Mouse (Mus musculus): ENCODE data around the gene Hils1. TPM values are rescaled to one million over a fixed set of nuclear protein-coding genes. Genes with fewer than 3 reads are reported as not detected.
A peak's percentile ranks its signal among the peaks of the same experiment; 100 is the strongest.

Gene Hils1
- polyA plus RNA-seq, 1 experiment from 2014 or later, result not detected

DNA sequence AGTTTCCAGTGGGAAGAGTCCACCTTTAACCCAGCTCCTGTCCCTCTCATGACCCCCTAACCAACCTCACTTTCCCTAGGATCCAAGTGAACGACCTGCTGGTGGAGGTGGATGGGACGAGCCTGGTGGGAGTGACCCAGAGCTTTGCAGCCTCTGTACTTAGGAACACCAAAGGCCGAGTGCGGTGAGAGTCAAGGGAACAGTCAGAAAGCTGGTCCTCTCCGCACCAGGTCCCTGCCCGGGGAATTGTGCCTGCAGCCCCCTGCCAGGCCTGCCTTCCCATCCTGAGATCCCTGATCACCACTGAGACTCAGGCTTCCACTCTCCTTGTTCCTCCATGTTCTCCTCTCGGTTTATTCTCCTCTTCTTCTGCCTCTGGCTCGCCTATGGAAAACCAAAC is 32.7 kb downstream of the Hils1 start:
- peaks cover 19% of the 10 kb centered on the region for H3K4me1 ChIP-seq (ENCODE audit: control insufficient read depth, insufficient read depth, low read length)
- peak overlapping the region; percentile 78; the same call in 1 of the 2 replicates for H3K27ac ChIP-seq (replicated peaks; ENCODE audit: low read depth, low read length)
- ATAC-seq (ENCODE audit: low FRiP score, low TSS enrichment) (no peak), DNase-seq (no peak)
- H3K9me3 ChIP-seq (ENCODE audit: control insufficient read depth, low read length), result no peaks in the 10 kb centered on the region
- no peak overlapping the region for H3K4me3 ChIP-seq (replicated peaks; ENCODE audit: low read depth, low read length)
- no peak overlapping the region for H3K9ac ChIP-seq (replicated peaks; ENCODE audit: low read length)
- H3K36me3 ChIP-seq (ENCODE audit: control insufficient read depth, insufficient read depth, low read length), result peaks cover 88% of the 10 kb centered on the region
- H3K27me3 ChIP-seq (ENCODE audit: control insufficient read depth, insufficient read depth, low read length), result no peaks in the 10 kb centered on the region
- WGBS, result 80% methylated on average over 8 of the region's 8 CpGs
- no peak overlapping the region for H3K4me2 ChIP-seq (ENCODE audit: low read length)

DNA sequence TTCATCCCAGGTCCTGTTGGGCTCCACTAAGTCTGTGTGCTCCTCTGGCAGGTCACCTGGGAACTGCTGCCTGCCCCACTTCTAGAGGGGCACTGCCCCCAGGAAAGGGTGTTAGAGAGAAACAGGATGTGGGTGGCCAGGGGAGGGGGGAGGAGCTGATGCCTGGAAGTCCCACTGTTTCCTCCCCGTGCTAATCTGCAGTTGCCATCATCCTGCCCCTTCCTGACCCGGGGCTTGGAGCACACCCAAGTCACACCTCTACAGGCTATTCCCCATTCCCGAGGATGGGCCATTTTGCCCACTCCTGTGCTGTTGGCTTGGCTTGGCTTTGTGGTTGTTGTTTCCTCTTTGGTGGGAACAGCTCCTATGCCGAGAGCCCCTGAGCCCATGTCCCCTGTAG is 33.2 kb downstream of the Hils1 start:
- Histone ChIP-seq H3K4me1 (ENCODE audit: control insufficient read depth, insufficient read depth, low read length) (peaks cover 14% of the 10 kb centered on the region), H3K9me3 (ENCODE audit: control insufficient read depth, low read length) (no peaks in the 10 kb centered on the region), H3K9ac (replicated peaks; ENCODE audit: low read length) (no peak overlapping the region), H3K4me2 (ENCODE audit: low read length) (peak overlapping the region; percentile 21), H3K27ac (replicated peaks; ENCODE audit: low read depth, low read length) (peak overlapping the region; percentile 78), H3K4me3 (replicated peaks; ENCODE audit: low read depth, low read length) (no peak overlapping the region), H3K36me3 (ENCODE audit: control insufficient read depth, insufficient read depth, low read length) (peaks cover 92% of the 10 kb centered on the region), H3K27me3 (ENCODE audit: control insufficient read depth, insufficient read depth, low read length) (no peaks in the 10 kb centered on the region)
- no peak for ATAC-seq (ENCODE audit: low FRiP score, low TSS enrichment)
- no peak for DNase-seq
- WGBS, result 54% methylated on average over 4 of the region's 4 CpGs

DNA sequence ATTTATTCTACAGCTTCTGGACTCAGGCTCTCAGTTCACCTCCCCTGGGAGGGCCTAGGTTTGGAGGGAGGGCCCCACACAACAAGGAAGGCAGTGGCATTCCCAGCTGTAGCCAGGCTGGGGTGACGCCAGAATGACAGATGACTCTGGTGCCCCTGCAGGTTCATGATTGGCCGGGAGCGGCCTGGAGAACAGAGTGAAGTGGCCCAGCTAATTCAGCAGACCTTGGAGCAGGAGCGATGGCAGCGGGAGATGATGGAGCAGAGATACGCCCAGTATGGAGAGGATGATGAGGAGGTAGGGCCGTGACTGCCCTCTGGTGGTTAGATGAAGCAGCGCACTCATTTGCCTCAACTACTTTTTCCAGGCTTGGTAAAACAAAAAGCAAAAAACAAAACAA is 33.7 kb downstream of the Hils1 start:
- Histone ChIP-seq H3K9ac (replicated peaks; ENCODE audit: low read length) (no peak overlapping the region), H3K9me3 (ENCODE audit: control insufficient read depth, low read length) (no peaks in the 10 kb centered on the region), H3K4me1 (ENCODE audit: control insufficient read depth, insufficient read depth, low read length) (peaks cover 12% of the 10 kb centered on the region), H3K4me2 (ENCODE audit: low read length) (peak overlapping the region; percentile 21), H3K27ac (replicated peaks; ENCODE audit: low read depth, low read length) (peak overlapping the region; percentile 78), H3K4me3 (replicated peaks; ENCODE audit: low read depth, low read length) (no peak overlapping the region), H3K36me3 (ENCODE audit: control insufficient read depth, insufficient read depth, low read length) (peaks cover 96% of the 10 kb centered on the region), H3K27me3 (ENCODE audit: control insufficient read depth, insufficient read depth, low read length) (no peaks in the 10 kb centered on the region)
- DNase-seq (peak; percentile 85), ATAC-seq (ENCODE audit: low FRiP score, low TSS enrichment) (peak; percentile 62; the same call in 1 of the 2 replicates)
- WGBS, result 2% methylated on average over 8 of the region's 8 CpGs

DNA sequence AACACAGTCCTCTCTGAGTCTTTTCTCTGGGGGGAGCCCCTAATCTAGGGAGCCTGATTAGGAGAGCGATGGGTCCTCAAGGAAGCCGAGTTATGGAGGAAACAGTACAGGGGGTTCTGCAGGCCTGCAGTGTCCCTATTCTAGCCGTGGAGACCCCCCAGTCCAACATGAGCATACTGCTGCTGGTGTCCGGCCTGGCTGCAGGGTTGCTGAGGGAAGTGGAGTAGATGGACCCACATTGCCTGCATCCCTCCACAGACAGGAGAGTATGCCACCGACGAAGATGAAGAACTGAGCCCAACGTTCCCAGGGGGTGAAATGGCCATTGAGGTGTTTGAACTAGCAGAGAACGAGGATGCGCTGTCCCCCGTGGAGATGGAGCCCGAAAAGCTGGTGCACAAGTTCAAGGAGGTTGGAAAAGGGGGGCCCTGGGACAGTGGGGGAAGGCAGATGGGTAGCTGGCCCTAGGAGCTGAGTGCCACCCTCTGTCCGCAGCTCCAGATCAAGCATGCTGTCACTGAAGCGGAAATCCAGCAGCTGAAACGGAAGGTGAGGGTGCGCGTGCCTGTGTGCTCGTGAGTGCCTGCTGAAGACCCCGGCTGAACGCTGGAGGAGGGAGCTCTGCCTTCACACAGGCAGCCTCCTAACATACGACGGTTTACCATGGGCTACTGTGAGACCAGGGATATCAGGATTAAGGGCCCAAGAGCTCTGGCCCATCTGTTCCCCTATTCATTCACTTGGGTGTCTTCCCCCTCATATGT is 34.4 kb downstream of the Hils1 start:
- Histone ChIP-seq H3K27me3 (ENCODE audit: control insufficient read depth, insufficient read depth, low read length) (no peaks in the 10 kb centered on the region), H3K4me2 (ENCODE audit: low read length) (no peak overlapping the region), H3K4me1 (ENCODE audit: control insufficient read depth, insufficient read depth, low read length) (peaks cover 16% of the 10 kb centered on the region), H3K9ac (replicated peaks; ENCODE audit: low read length) (no peak overlapping the region), H3K9me3 (ENCODE audit: control insufficient read depth, low read length) (no peaks in the 10 kb centered on the region), H3K36me3 (ENCODE audit: control insufficient read depth, insufficient read depth, low read length) (peaks cover 89% of the 10 kb centered on the region), H3K27ac (replicated peaks; ENCODE audit: low read depth, low read length) (no peak overlapping the region), H3K4me3 (replicated peaks; ENCODE audit: low read depth, low read length) (no peak overlapping the region)
- ATAC-seq (ENCODE audit: low FRiP score, low TSS enrichment) (no peak), DNase-seq (no peak)
- WGBS, result 89% methylated on average over 21 of the region's 21 CpGs

DNA sequence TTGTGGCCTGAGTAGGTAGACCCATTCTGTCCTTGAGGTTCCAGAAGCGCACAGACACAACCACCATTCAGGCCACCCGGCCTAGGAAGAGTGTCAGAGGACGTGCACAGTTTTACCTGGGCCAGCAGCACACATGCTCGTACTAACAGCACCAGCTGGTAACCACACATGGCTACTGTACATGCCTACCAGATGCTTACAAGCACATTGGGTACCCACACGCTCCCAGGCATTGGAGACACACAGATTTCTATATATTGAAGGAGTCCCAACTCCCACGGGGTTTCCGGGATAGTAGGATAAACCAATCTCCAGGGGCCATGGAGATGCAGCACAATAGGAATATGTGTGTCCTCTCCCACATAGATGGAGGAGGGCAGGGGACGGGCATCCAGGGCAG is 35.3 kb downstream of the Hils1 start:
- WGBS, result 95% methylated on average over 8 of the region's 8 CpGs
- peaks cover 80% of the 10 kb centered on the region for H3K36me3 ChIP-seq (ENCODE audit: control insufficient read depth, insufficient read depth, low read length)
- no peak for DNase-seq
- no peaks in the 10 kb centered on the region for H3K9me3 ChIP-seq (ENCODE audit: control insufficient read depth, low read length)
- no peak overlapping the region for H3K9ac ChIP-seq (replicated peaks; ENCODE audit: low read length)
- no peak overlapping the region for H3K27ac ChIP-seq (replicated peaks; ENCODE audit: low read depth, low read length)
- H3K4me2 ChIP-seq (ENCODE audit: low read length), result no peak overlapping the region
- ATAC-seq (ENCODE audit: low FRiP score, low TSS enrichment), result no peak
- no peak overlapping the region for H3K4me3 ChIP-seq (replicated peaks; ENCODE audit: low read depth, low read length)
- peaks cover 20% of the 10 kb centered on the region for H3K4me1 ChIP-seq (ENCODE audit: control insufficient read depth, insufficient read depth, low read length)
- no peaks in the 10 kb centered on the region for H3K27me3 ChIP-seq (ENCODE audit: control insufficient read depth, insufficient read depth, low read length)

DNA sequence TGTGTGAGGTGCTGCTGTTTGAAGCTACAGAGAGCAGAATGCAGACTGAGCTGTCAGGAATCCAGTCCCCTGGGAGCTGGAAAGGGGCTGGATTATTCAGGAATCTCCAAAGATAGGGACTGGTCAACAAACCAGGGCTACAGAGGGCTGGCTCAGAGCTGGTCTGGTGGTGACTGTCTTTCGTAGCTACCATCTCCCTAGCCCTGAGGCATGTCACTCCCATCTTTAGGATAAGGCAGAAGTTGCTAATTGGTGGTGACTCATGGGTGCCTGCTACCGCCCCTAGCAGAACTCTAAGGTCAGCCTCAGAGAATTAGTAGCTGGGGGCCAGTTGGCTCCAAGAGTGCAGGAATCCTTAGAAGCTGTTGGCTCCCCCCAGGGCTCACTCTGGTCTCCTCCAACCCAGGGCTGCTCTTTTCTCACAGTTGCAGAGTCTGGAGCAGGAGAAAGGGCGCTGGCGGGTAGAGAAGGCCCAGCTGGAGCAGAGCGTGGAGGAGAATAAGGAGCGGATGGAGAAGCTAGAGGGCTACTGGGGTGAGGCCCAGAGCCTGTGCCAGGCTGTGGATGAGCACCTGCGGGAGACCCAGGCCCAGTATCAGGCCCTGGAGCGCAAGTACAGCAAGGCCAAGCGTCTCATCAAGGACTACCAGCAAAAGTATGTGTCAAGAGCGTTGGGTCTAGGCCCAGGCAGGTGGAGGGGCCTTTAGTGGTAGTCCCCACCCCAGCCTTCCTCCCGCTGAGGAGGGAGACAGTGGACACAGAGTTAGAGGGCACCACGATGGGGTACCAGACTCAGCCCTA is 36.9 kb downstream of the Hils1 start:
- no peak for DNase-seq
- peaks cover 64% of the 10 kb centered on the region for H3K36me3 ChIP-seq (ENCODE audit: control insufficient read depth, insufficient read depth, low read length)
- peaks cover 35% of the 10 kb centered on the region for H3K4me1 ChIP-seq (ENCODE audit: control insufficient read depth, insufficient read depth, low read length)

DNA sequence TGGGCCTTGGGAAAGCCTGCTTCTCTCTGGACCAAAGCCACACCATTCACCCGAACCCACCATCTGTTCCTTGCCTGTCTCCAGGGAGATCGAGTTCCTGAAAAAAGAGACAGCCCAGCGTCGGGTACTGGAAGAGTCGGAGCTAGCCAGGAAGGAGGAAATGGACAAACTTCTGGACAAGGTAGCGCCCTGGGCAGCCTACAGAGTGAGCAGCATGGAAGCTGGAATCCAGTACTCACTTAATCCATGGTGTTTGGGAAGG is 37.5 kb downstream of the Hils1 start:
- H3K4me1 ChIP-seq (ENCODE audit: control insufficient read depth, insufficient read depth, low read length), result peaks cover 35% of the 10 kb centered on the region
- peaks cover 59% of the 10 kb centered on the region for H3K36me3 ChIP-seq (ENCODE audit: control insufficient read depth, insufficient read depth, low read length)

More for the DNA sequence above, 36.9 kb downstream of the Hils1 start:
- Histone ChIP-seq H3K4me3 (replicated peaks; ENCODE audit: low read depth, low read length) (no peak overlapping the region), H3K27ac (replicated peaks; ENCODE audit: low read depth, low read length) (peak overlapping the region; percentile 1; the same call in 1 of the 2 replicates), H3K9ac (replicated peaks; ENCODE audit: low read length) (no peak overlapping the region), H3K9me3 (ENCODE audit: control insufficient read depth, low read length) (no peaks in the 10 kb centered on the region), H3K4me2 (ENCODE audit: low read length) (no peak overlapping the region), H3K27me3 (ENCODE audit: control insufficient read depth, insufficient read depth, low read length) (no peaks in the 10 kb centered on the region)
- WGBS, result 85% methylated on average over 12 of the region's 12 CpGs
- no peak for ATAC-seq (ENCODE audit: low FRiP score, low TSS enrichment)

DNA sequence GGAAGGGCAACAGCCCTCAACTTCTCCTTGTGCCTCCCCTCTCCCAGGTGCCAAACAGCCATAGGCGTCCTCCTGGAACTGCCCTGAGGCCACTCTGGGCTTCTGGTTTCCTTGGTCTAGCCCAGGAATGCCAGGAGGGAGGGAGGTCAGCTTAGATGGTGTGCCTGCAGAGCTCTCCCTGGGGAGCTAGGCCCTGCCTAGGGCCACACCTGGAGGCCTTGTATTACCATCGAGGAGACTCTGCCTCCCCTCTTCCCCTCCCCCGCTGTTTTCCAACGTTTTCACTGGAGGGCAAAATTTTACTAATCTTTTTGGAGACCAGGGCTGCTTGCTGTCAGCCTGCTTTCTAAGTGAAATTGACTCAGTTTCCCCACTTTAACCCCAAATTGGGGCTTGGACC is 38.6 kb downstream of the Hils1 start:
- H3K9me3 ChIP-seq (ENCODE audit: control insufficient read depth, low read length), result no peaks in the 10 kb centered on the region
- peak overlapping the region; percentile 81 for H3K4me2 ChIP-seq (ENCODE audit: low read length)
- no peak for ATAC-seq (ENCODE audit: low FRiP score, low TSS enrichment)
- WGBS, result 31% methylated on average over 4 of the region's 4 CpGs
- H3K27me3 ChIP-seq (ENCODE audit: control insufficient read depth, insufficient read depth, low read length), result no peaks in the 10 kb centered on the region
- peaks cover 27% of the 10 kb centered on the region for H3K4me1 ChIP-seq (ENCODE audit: control insufficient read depth, insufficient read depth, low read length)
- peak overlapping the region; percentile 84 for H3K27ac ChIP-seq (replicated peaks; ENCODE audit: low read depth, low read length)
- peak overlapping the region; percentile 34; the same call in 1 of the 2 replicates for H3K4me3 ChIP-seq (replicated peaks; ENCODE audit: low read depth, low read length)
- H3K9ac ChIP-seq (replicated peaks; ENCODE audit: low read length), result peak overlapping the region; percentile 59; the same call in 1 of the 2 replicates
- H3K36me3 ChIP-seq (ENCODE audit: control insufficient read depth, insufficient read depth, low read length), result peaks cover 47% of the 10 kb centered on the region
- DNase-seq, result no peak

More for the DNA sequence above, 37.5 kb downstream of the Hils1 start:
- H3K4me2 ChIP-seq (ENCODE audit: low read length), result no peak overlapping the region
- H3K27me3 ChIP-seq (ENCODE audit: control insufficient read depth, insufficient read depth, low read length), result no peaks in the 10 kb centered on the region
- H3K27ac ChIP-seq (replicated peaks; ENCODE audit: low read depth, low read length), result peak overlapping the region; percentile 1; the same call in 1 of the 2 replicates
- DNase-seq, result no peak
- no peak for ATAC-seq (ENCODE audit: low FRiP score, low TSS enrichment)
- H3K9ac ChIP-seq (replicated peaks; ENCODE audit: low read length), result no peak overlapping the region
- H3K4me3 ChIP-seq (replicated peaks; ENCODE audit: low read depth, low read length), result no peak overlapping the region
- no peaks in the 10 kb centered on the region for H3K9me3 ChIP-seq (ENCODE audit: control insufficient read depth, low read length)
- 63% methylated on average over 6 of the region's 6 CpGs for WGBS

Measured in midbrain, embryonic 14.5 days (tissue).